Mouse (Mus musculus) limb, embryonic 11.5 days (tissue): ENCODE results near the gene Scube2. TPM values are rescaled to one million over a fixed set of nuclear protein-coding genes. Genes with fewer than 3 reads are reported as not detected.

ENCODE experiments used
- ATAC-seq: fragments of 200-750 bp; cut with Nextera tagmentation; 2 replicates; pipeline ENCODE4 v1.8.0; 2017; ENCODE audit warnings: low read depth; ENCODE audit not compliant: insufficient number of reproducible peaks, low FRiP score, low TSS enrichment
- DNase-seq: peaks from one replicate; pipeline ENCODE4 v3.0.0-alpha.2; 2015; ENCODE audit warnings: low spot score
- H3K27ac ChIP-seq: fragments of 300-500 bp; sonication (generic); replicated peaks from 2 replicates; pipeline ENCODE4 v1.5.1; 2014; ENCODE audit warnings: low read depth, mild to moderate bottlenecking, low read length
- H3K27me3 ChIP-seq: fragments of 300-500 bp; sonication (generic); 2 replicates; pipeline ENCODE4 v1.6.1; 2014; ENCODE audit warnings: mild to moderate bottlenecking, low read length, mixed read lengths; ENCODE audit not compliant: control insufficient read depth, insufficient read depth
- H3K36me3 ChIP-seq: fragments of 300-500 bp; sonication (generic); 2 replicates; pipeline ENCODE4 v1.6.1; 2014; ENCODE audit warnings: mild to moderate bottlenecking, low read length, moderate library complexity, mixed read lengths; ENCODE audit not compliant: control insufficient read depth, insufficient read depth
- H3K4me1 ChIP-seq: fragments of 300-500 bp; sonication (generic); 2 replicates; pipeline ENCODE4 v1.6.1; 2014; ENCODE audit warnings: low read length, mixed read lengths; ENCODE audit not compliant: control insufficient read depth, insufficient read depth
- H3K4me2 ChIP-seq: fragments of 300-500 bp; sonication (generic); 2 replicates; pipeline ENCODE4 v1.6.1; 2014; ENCODE audit warnings: low read depth, mild to moderate bottlenecking, moderate library complexity; ENCODE audit not compliant: severe bottlenecking
- H3K4me3 ChIP-seq: fragments of 300-500 bp; sonication (generic); 2 replicates; pipeline ENCODE4 v1.5.1; 2014; ENCODE audit warnings: low read depth, low read length
- H3K9ac ChIP-seq: fragments of 300-500 bp; sonication (generic); 2 replicates; pipeline ENCODE4 v1.6.1; 2014; ENCODE audit warnings: mild to moderate bottlenecking, low read length
- H3K9me3 ChIP-seq: fragments of 300-500 bp; sonication (generic); 2 replicates; pipeline ENCODE4 v1.6.1; 2016; ENCODE audit warnings: low read length; ENCODE audit not compliant: control insufficient read depth
- WGBS: fragments of 180-500 bp; shearing (Covaris S2); extraction: QIAGEN DNeasy Blood & Tissue Kit; methylation state at CpG from one replicate; pipeline ENCODE4 v1.1.7; 2014; 5-methylcytosine and 5-hydroxymethylcytosine counted together
- polyA plus RNA-seq: library from polyadenylated mRNA; unstranded; fragments of >200 nt; fragmentation: Nextera tagmentation; extraction: Ambion mirVana; gene quantifications from 2 replicates; pipeline ENCODE4 v1.2.1, GENCODE M21; 2014

Gene Scube2
- polyA plus RNA-seq, 1 experiment from 2014 or later: 0.40 TPM

DNA sequence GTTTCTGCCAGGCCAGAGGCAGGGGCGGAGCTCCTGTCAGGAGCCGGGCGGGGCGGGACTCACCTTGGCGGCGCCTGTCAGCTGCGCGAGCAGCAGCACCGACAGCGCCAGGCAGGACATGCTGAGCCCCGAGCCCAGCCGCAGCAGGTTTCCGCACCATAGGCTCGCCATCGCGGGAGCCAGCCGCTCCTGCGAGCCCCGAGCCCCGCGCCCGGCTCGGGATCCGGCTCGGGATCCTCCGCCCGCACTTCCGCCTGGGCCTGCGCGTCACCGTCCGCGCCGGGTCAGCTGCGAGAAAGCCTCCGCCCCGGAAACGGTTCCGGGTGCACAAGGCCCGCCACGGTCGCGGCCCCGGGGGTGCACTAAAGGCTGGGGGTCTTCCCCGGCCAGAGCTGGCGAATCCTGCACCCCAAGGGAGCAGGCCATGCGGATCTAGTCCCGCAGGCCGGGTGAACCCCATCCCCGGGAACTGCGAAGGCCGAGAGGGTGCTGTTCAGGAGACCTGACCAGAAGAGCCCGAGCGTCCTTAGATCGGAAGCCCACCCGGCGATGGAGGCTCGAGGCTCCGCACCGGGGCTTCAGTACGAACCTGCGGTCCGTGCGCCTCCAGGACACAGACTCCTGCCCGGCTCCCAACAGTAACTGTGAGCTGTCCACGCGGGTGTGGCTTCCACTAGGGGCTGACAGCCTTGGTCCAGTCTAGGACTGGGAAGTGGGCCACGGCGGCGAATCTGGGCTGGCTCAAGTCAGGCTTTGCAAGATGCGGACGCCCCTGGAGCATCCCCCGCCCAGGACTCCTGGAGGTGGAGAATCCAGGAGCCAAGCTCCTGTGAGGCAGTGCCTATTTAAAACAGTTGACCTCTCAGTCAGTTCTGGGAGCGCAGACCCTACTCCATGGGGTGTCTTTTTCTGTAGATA lies 113.2 kb downstream of the Scube2 start, which contains the start of gene Tmem9b:
TSS of gene Tmem9b (minus strand) at position 868 of the 918 bp plus-strand sequence.
- peak; percentile 85 for ATAC-seq
- H3K4me1 ChIP-seq: 0 out of 2 replicates have a peak, but pooled peaks cover 3% of the 10 kb centered on the region
- whole genome bisulfite sequencing: under 1% methylated on average over 74 of the region's 74 CpGs
- H3K4me3 ChIP-seq: peak within 1 kb of the TSS; percentile 84
- H3K9me3 ChIP-seq: no peaks in the 10 kb centered on the region
- no peaks in the 10 kb centered on the region for H3K27me3 ChIP-seq
- H3K9ac ChIP-seq: peak within 1 kb of the TSS; percentile 88
- no peaks in the 10 kb centered on the region for H3K36me3 ChIP-seq
- peak within 1 kb of the TSS; percentile 26; the same call in 1 of the 2 replicates for H3K27ac ChIP-seq
- H3K4me2 ChIP-seq: peak within 1 kb of the TSS; percentile 96
- DNase-seq: peak; percentile 81

DNA sequence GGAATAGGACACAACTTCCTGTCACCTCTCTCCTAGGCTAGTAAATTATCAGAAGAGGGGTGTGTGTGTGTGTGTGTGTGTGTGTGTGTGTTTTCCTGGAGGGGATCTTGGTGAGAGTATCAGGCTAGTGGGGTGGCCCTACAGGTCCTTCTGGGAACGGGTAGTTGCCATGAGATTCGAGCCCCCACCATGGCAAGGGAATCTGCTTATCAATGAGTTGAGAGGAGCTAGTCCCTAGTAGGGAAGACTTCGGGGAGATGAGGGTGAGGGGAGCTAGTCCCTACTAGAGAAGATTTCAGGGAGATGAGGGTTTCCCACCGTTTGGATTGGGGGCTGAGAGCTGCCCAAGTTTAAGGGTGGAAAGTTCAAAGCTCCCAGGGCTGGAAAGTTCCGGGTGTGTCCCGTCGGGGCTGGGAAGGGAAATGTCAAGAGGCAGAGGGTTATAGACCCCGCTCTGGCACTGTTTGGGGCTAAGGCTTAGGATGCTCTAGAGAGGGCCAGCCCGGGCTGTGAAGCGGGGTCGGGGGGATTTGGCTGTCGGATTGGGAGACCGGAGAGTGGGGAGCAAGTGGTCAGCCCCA lies 114.0 kb downstream of the Scube2 start:
- peak overlapping the region; percentile 88 for H3K9ac ChIP-seq
- 3% methylated on average over 13 of the region's 13 CpGs for WGBS
- ATAC-seq (no peak; the same call in 1 of the 2 replicates), DNase-seq (no peak)
- H3K4me3 ChIP-seq: peak overlapping the region; percentile 84
- no peaks in the 10 kb centered on the region for H3K36me3 ChIP-seq
- no peaks in the 10 kb centered on the region for H3K9me3 ChIP-seq
- no peak overlapping the region for H3K27ac ChIP-seq
- peak overlapping the region; percentile 96 for H3K4me2 ChIP-seq
- no peaks in the 10 kb centered on the region for H3K27me3 ChIP-seq
- 0 out of 2 replicates have a peak, but pooled peaks cover 3% of the 10 kb centered on the region for H3K4me1 ChIP-seq

Other genes with a start within 250 kb of the Scube2 start
- gene St5, start 162.1 kb downstream of the Scube2 start, polyA plus RNA-seq: 48.3 and 52.3 TPM in 2 replicates
- gene Akip1, start 162.0 kb downstream of the Scube2 start, polyA plus RNA-seq: 22.4 and 24.0 TPM in 2 replicates
- 0.20 TPM in 1 of 2 replicates, not detected in the other for gene BC051019, start 141.8 kb downstream of the Scube2 start, polyA plus RNA-seq
- not detected in 2 replicates for gene Ascl3, start 134.0 kb downstream of the Scube2 start, polyA plus RNA-seq
- 21.4 and 23.9 TPM in 2 replicates for gene Tmem9b, start 112.8 kb downstream of the Scube2 start, polyA plus RNA-seq
- 0.20 and 0.21 TPM in 2 replicates for gene Nrip3, start 83.7 kb downstream of the Scube2 start, polyA plus RNA-seq
- gene Dennd5a, start 94.8 kb upstream of the Scube2 start, polyA plus RNA-seq: 47.2 and 51.7 TPM in 2 replicates
- 75.7 and 79.4 TPM in 2 replicates for gene Tmem41b, start 121.2 kb upstream of the Scube2 start, polyA plus RNA-seq
- gene Ipo7, start 152.6 kb upstream of the Scube2 start, polyA plus RNA-seq: 19.8 and 33.0 TPM in 2 replicates
- gene Zfp143, start 195.5 kb upstream of the Scube2 start, polyA plus RNA-seq: 25.5 and 27.0 TPM in 2 replicates